Mouse (Mus musculus): ENCODE measurements around the gene Hes3. TPM values are rescaled to one million over a fixed set of nuclear protein-coding genes. Genes with fewer than 3 reads are reported as not detected.

Hes3 gene
- polyA plus RNA-seq, 1 experiment: 55.1 TPM

GRCm38 (mm10) chr4:152328691-152329090 lies 37.2 kb upstream of the Hes3 start:
- Histone ChIP-seq H3K4me3 (replicated peaks; ENCODE audit: insufficient read depth, low read depth, low read length) (no peak overlapping the region), H3K27ac (ENCODE audit: insufficient read depth, low read length) (no peak overlapping the region), H3K4me1 (ENCODE audit: control insufficient read depth, insufficient read depth, low read length) (peaks cover 5% of the 10 kb centered on the region; the same call in 1 of the 2 replicates), H3K27me3 (ENCODE audit: control insufficient read depth, insufficient read depth, low read length) (no peaks in the 10 kb centered on the region)
- DNase-seq: peak in 1 of 2 experiments; percentile 46
- TF ChIP-seq POLR2A (IDR thresholded peaks at IDR 0.05; ENCODE audit: borderline replicate concordance, insufficient read depth, low read length): no peak
- TF ChIP-seq CTCF (IDR thresholded peaks at IDR 0.05; ENCODE audit: borderline replicate concordance, insufficient read depth, low read depth, low read length): peak; percentile 58; the same call in 1 of the 2 replicates
- WGBS: 74% methylated on average over 6 of the region's 6 CpGs

- 3% methylated on average over 11 of the region's 11 CpGs for WGBS
- peak overlapping the region; percentile 68 for H3K4me3 ChIP-seq (replicated peaks; ENCODE audit: insufficient read depth, low read depth, low read length)
- H3K4me1 ChIP-seq (ENCODE audit: control insufficient read depth, insufficient read depth, low read length): peaks cover 5% of the 10 kb centered on the region; the same call in 1 of the 2 replicates
- DNase-seq: no peak
- TF ChIP-seq POLR2A (IDR thresholded peaks at IDR 0.05; ENCODE audit: borderline replicate concordance, insufficient read depth, low read length) (no peak), CTCF (IDR thresholded peaks at IDR 0.05; ENCODE audit: borderline replicate concordance, insufficient read depth, low read depth, low read length) (no peak)
- H3K27ac ChIP-seq (ENCODE audit: insufficient read depth, low read length): no peak overlapping the region
- no peaks in the 10 kb centered on the region for H3K27me3 ChIP-seq (ENCODE audit: control insufficient read depth, insufficient read depth, low read length)
Measured at GRCm38 (mm10) chr4:152326543-152326942, 35.1 kb upstream of the Hes3 start.

- Histone ChIP-seq H3K4me3 (replicated peaks; ENCODE audit: insufficient read depth, low read depth, low read length) (peak within 1 kb of the TSS; percentile 68), H3K27me3 (ENCODE audit: control insufficient read depth, insufficient read depth, low read length) (no peaks in the 10 kb centered on the region), H3K4me1 (ENCODE audit: control insufficient read depth, insufficient read depth, low read length) (peaks cover 5% of the 10 kb centered on the region; the same call in 1 of the 2 replicates), H3K27ac (ENCODE audit: insufficient read depth, low read length) (no peak within 1 kb of the TSS)
- DNase-seq: peak; percentile 95 to 97
- under 1% methylated on average over 70 of the region's 70 CpGs for WGBS
- TF ChIP-seq CTCF (IDR thresholded peaks at IDR 0.05; ENCODE audit: borderline replicate concordance, insufficient read depth, low read depth, low read length) (0 out of 2 replicates have a peak, but pooled peaks have one; percentile 8), POLR2A (IDR thresholded peaks at IDR 0.05; ENCODE audit: borderline replicate concordance, insufficient read depth, low read length) (peak; percentile 89)
Measured at GRCm38 (mm10) chr4:152325574-152326411, 34.3 kb upstream of the Hes3 start, which contains the start of gene Rpl22. Rpl22 (plus strand) TSS chr4:152325742.

DNA sequence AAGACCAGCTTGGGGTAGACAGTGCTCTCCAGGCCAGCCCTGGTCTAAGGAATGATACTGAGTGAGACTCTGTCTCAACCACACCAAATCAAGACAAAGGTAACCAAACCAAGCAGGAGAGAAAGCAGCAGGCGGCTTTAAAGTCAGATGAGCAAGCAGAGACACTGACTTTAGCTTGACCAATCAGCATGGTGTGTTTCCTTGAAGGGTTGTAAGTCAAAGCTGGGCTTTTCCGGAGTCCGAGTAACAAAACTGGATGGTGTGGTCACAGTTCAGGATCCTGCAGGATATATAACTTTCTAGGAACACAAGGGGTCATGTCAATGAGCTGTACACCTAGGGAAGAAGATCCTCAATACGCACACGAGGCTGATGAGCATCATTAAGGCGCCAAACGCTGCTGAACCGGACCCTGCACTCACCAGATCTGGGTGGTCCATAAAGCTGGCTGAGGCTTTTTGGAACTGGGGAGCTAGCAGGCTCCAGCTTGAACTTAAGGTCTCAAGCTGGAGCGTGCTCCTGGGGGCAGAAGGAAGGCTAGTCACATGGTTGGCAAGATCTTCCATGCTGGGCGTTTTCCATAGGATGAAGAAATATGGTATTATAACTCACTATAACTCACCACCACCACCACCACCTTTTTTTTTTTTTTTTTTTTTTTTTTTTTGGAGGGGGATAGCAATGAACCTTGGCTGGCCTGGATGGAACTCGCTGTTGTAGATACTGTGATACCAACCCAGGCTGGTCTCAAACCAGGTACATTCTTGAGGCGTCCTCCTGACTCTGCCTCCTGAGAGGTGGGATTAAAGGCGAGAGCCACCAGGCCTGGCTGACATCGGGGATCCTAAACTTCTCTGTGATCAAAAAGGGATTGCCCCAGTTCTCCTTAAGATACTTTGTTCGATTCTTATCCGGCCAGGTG lies 33.4 kb upstream of the Hes3 start:
- no peak for DNase-seq
- 49% methylated on average over 16 of the region's 16 CpGs for WGBS
- Histone ChIP-seq H3K4me3 (replicated peaks; ENCODE audit: insufficient read depth, low read depth, low read length) (peak overlapping the region; percentile 55), H3K4me1 (ENCODE audit: control insufficient read depth, insufficient read depth, low read length) (peaks cover 5% of the 10 kb centered on the region; the same call in 1 of the 2 replicates), H3K27me3 (ENCODE audit: control insufficient read depth, insufficient read depth, low read length) (no peaks in the 10 kb centered on the region), H3K27ac (ENCODE audit: insufficient read depth, low read length) (no peak overlapping the region)
- TF ChIP-seq POLR2A (IDR thresholded peaks at IDR 0.05; ENCODE audit: borderline replicate concordance, insufficient read depth, low read length): no peak
- no peak for TF ChIP-seq CTCF (IDR thresholded peaks at IDR 0.05; ENCODE audit: borderline replicate concordance, insufficient read depth, low read depth, low read length)

DNA sequence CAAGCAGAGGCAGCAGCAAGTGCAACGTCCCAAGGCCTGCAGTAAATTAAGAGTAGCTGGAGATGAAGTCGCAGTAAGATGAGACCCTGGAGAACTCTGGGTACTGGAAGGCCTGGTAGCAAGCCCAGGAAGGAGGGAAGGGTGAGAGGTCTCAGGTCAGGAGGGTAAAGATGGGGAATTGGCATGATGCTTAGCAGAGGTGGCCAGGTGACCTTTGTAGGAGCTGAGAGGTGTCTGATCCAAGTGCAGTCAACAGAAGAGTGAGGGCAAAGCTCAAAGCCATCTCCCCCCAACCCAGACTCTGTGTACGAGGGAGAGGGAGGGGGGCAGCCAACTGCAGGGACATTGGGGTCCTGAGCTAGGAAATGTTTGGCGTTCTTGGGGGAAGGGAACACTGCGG lies 30.0 kb upstream of the Hes3 start:
- Histone ChIP-seq H3K4me1 (ENCODE audit: control insufficient read depth, insufficient read depth, low read length) (no peaks in the 10 kb centered on the region), H3K27ac (ENCODE audit: insufficient read depth, low read length) (no peak overlapping the region), H3K27me3 (ENCODE audit: control insufficient read depth, insufficient read depth, low read length) (no peaks in the 10 kb centered on the region), H3K4me3 (replicated peaks; ENCODE audit: insufficient read depth, low read depth, low read length) (no peak overlapping the region)
- TF ChIP-seq CTCF (IDR thresholded peaks at IDR 0.05; ENCODE audit: borderline replicate concordance, insufficient read depth, low read depth, low read length) (no peak), POLR2A (IDR thresholded peaks at IDR 0.05; ENCODE audit: borderline replicate concordance, insufficient read depth, low read length) (no peak)
- no peak for DNase-seq
- 50% methylated on average over 5 of the region's 5 CpGs for WGBS

- TF ChIP-seq POLR2A (IDR thresholded peaks at IDR 0.05; ENCODE audit: borderline replicate concordance, insufficient read depth, low read length) (no peak), CTCF (IDR thresholded peaks at IDR 0.05; ENCODE audit: borderline replicate concordance, insufficient read depth, low read depth, low read length) (peak; percentile 65)
- Histone ChIP-seq H3K27me3 (ENCODE audit: control insufficient read depth, insufficient read depth, low read length) (no peaks in the 10 kb centered on the region; the same call in 1 of the 2 replicates), H3K27ac (ENCODE audit: insufficient read depth, low read length) (no peak within 1 kb of the TSS), H3K4me3 (replicated peaks; ENCODE audit: insufficient read depth, low read depth, low read length) (no peak within 1 kb of the TSS), H3K4me1 (ENCODE audit: control insufficient read depth, insufficient read depth, low read length) (no peaks in the 10 kb centered on the region)
- DNase-seq: peak; percentile 59 to 68
- 17% methylated on average over 26 of the region's 26 CpGs for WGBS
Measured at GRCm38 (mm10) chr4:152318517-152319234, 27.2 kb upstream of the Hes3 start, which contains the start of gene Rnf207. Rnf207 (minus strand) TSS chr4:152318993.

DNA sequence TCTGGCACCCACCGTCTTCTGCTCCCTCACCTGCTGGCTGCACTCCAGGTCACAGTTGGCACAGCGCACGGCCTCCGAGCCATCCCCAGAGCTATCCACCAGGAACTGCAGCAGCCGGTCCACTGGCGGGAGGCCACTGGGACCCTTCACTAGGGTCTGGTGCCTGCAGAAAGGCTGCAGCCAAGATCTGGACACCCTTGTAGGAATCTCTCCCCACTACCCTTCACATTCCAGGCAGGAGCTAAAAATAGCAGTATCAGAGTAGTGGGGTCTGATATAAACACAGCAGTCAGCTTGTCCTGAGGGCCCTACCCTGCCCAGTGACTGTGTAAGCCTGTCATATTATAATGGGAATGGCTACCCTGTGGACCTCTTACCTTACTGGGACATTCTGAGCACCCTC lies 26.2 kb upstream of the Hes3 start:
- H3K27ac ChIP-seq (ENCODE audit: insufficient read depth, low read length): no peak overlapping the region
- no peak for DNase-seq
- H3K27me3 ChIP-seq (ENCODE audit: control insufficient read depth, insufficient read depth, low read length): no peaks in the 10 kb centered on the region; the same call in 1 of the 2 replicates
- no peak overlapping the region for H3K4me3 ChIP-seq (replicated peaks; ENCODE audit: insufficient read depth, low read depth, low read length)
- peaks cover 4% of the 10 kb centered on the region; the same call in 1 of the 2 replicates for H3K4me1 ChIP-seq (ENCODE audit: control insufficient read depth, insufficient read depth, low read length)
- 30% methylated on average over 6 of the region's 6 CpGs for WGBS
- TF ChIP-seq CTCF (IDR thresholded peaks at IDR 0.05; ENCODE audit: borderline replicate concordance, insufficient read depth, low read depth, low read length) (no peak), POLR2A (IDR thresholded peaks at IDR 0.05; ENCODE audit: borderline replicate concordance, insufficient read depth, low read length) (no peak)
